Mouse (Mus musculus): ENCODE data around the gene Prkrip1. TPM values are rescaled to one million over a fixed set of nuclear protein-coding genes. Genes with fewer than 3 reads are reported as not detected.

The Prkrip1 gene
- total and polyA plus RNA-seq, 2 experiments from 2014 or later = 7.9 to 68.9 TPM

DNA sequence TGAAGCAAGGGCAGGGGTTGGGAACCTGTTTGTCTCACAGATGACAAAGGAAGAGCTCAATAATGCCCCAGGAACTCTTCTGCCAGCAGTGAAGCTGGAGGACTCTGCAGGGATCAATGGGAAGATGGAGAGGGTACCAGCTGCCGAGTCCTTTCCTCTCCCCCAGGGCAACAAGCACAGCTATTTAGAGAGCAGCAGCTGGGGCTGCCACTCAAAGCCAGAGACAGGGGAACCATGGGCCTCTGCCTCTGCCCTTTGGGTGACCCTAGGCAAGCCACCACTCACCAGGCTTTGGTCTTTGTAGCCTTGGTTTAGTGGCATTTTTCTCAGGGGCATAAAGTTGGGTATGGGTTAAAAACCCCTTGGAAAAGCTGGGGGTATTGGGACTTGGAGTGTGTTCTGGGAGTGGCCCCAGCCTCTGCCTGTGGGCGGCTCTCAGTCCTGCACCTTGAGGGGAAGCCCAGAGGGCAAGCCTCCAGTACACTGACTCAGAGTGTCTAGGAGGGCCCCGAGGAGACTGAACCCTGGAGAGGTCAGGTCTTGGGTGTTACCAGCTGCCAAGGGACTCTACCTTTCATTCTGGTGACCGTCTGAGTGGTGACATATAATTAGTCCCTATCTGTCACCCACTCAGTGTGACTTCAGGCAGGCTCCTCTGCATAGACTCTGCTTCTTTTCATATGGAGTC is 31.7 kb upstream of the Prkrip1 start:
- Histone ChIP-seq H3K27ac (ENCODE audit: low read depth, low read length) (no peak overlapping the region), H3K4me2 (ENCODE audit: low read depth, low read length, poor library complexity, severe bottlenecking) (no peak overlapping the region), H3K9ac (replicated peaks; ENCODE audit: low read length, poor library complexity, severe bottlenecking) (no peak overlapping the region), H3K9me3 (ENCODE audit: low read length) (no peaks in the 10 kb centered on the region), H3K36me3 (ENCODE audit: insufficient read depth, low read length) (peaks cover 42% of the 10 kb centered on the region), H3K4me1 (ENCODE audit: insufficient read depth, low read length) (no peaks in the 10 kb centered on the region), H3K4me3 (ENCODE audit: low read depth, low read length) (no peak overlapping the region), H3K27me3 (ENCODE audit: insufficient read depth, low read length) (no peaks in the 10 kb centered on the region)
- ATAC-seq (ENCODE audit: low FRiP score) (no peak), DNase-seq (ENCODE audit: low spot score) (no peak)
- 72% methylated on average over 4 of the region's 4 CpGs for WGBS
- no peak for TF ChIP-seq CTCF (IDR thresholded peaks at IDR 0.05)

DNA sequence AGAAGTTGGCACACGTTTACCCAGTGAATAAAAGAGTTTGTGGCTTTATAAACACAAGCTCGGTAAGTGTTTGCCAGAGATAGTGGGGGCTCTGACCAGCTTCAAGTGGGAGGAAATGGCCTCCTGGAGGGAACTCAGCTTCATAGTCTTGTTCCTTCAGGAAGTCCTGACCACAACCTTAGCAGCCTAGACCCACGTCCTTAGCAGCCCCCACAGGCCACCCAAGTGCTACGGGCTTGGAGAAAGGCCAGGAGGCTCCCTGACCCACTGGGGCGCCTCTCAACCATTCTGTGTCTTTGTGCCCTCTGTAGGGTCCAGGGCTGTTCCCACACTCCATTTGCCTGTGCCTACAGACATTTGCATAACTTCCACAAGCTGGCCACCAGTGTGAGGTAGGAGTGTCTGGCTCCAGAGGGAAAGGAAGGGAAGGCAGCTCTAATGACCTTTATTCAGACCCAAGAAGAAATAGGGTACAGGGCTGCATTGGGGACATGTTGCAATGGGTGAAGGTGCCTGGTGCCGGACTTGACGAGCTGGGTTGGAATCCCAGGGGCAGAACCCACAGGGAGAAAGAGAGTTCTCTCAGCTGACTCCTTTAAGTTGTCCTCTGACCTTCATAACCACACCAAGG is 27.6 kb upstream of the Prkrip1 start:
- no peak for ATAC-seq (ENCODE audit: low FRiP score)
- peaks cover 60% of the 10 kb centered on the region for H3K36me3 ChIP-seq (ENCODE audit: insufficient read depth, low read length)
- 75% methylated on average over 7 of the region's 7 CpGs for WGBS

DNA sequence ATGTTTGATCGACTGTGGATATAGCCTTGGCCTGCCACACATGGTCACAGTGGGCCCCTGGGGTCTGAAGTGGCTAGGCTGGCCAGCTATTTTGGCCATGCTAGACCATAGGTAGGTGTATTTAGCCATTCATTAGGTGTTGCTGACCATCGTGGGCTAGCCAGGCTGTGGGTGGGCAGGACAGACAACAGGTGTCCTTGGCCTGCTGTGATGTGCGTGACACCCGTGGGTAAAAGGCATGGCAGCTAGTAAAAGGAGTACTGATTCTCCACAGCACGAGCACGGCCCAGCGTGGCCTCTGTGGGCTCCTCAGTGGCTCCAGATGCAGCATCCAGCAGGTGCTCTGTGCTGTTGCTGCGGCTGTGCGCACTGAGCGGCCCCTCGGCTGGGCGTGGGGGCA is 19.8 kb upstream of the Prkrip1 start:
- no peak overlapping the region for H3K4me2 ChIP-seq (ENCODE audit: low read depth, low read length, poor library complexity, severe bottlenecking)
- ATAC-seq (ENCODE audit: low FRiP score) = no peak
- no peaks in the 10 kb centered on the region for H3K9me3 ChIP-seq (ENCODE audit: low read length)
- TF ChIP-seq CTCF (IDR thresholded peaks at IDR 0.05) = no peak
- DNase-seq (ENCODE audit: low spot score) = no peak
- WGBS = 85% methylated on average over 12 of the region's 12 CpGs
- no peak overlapping the region for H3K27ac ChIP-seq (ENCODE audit: low read depth, low read length)
- peaks cover 22% of the 10 kb centered on the region for H3K36me3 ChIP-seq (ENCODE audit: insufficient read depth, low read length)
- H3K9ac ChIP-seq (replicated peaks; ENCODE audit: low read length, poor library complexity, severe bottlenecking) = no peak overlapping the region
- H3K4me1 ChIP-seq (ENCODE audit: insufficient read depth, low read length) = no peaks in the 10 kb centered on the region
- H3K4me3 ChIP-seq (ENCODE audit: low read depth, low read length) = no peak overlapping the region
- no peaks in the 10 kb centered on the region for H3K27me3 ChIP-seq (ENCODE audit: insufficient read depth, low read length)

More for the DNA sequence above, 27.6 kb upstream of the Prkrip1 start:
- no peak overlapping the region for H3K4me3 ChIP-seq (ENCODE audit: low read depth, low read length)
- no peak overlapping the region for H3K27ac ChIP-seq (ENCODE audit: low read depth, low read length)
- no peaks in the 10 kb centered on the region for H3K27me3 ChIP-seq (ENCODE audit: insufficient read depth, low read length)
- no peak for TF ChIP-seq CTCF (IDR thresholded peaks at IDR 0.05)
- H3K9ac ChIP-seq (replicated peaks; ENCODE audit: low read length, poor library complexity, severe bottlenecking) = no peak overlapping the region
- H3K9me3 ChIP-seq (ENCODE audit: low read length) = no peaks in the 10 kb centered on the region
- DNase-seq (ENCODE audit: low spot score) = no peak
- H3K4me2 ChIP-seq (ENCODE audit: low read depth, low read length, poor library complexity, severe bottlenecking) = no peak overlapping the region
- H3K4me1 ChIP-seq (ENCODE audit: insufficient read depth, low read length) = no peaks in the 10 kb centered on the region

DNA sequence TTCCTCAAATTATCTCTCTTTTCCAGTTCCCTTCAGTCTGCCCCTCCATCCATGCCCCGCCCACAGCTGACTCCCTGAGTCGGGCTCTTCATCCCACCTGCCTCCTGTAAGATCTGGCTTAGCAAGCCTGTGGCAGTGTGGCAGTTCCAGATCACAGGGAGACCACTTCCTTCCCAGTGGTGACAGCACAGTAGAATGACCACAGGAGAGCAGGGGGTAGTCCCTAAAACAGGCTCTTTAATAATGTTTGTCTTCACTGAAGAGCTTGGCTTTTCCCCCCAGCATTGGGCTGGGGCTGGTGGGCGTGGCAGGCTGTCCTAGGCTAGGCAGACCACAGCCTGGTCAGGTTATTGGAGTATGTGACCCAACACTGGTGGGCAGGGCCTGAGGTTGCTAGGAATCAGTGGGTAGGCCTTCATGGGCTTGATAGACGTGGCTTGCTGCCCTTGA is 19.2 kb upstream of the Prkrip1 start:
- ATAC-seq (ENCODE audit: low FRiP score) = no peak
- 71% methylated on average over 4 of the region's 4 CpGs for WGBS
- no peaks in the 10 kb centered on the region for H3K4me1 ChIP-seq (ENCODE audit: insufficient read depth, low read length)
- no peak overlapping the region for H3K9ac ChIP-seq (replicated peaks; ENCODE audit: low read length, poor library complexity, severe bottlenecking)
- peaks cover 19% of the 10 kb centered on the region; the same call in 1 of the 2 replicates for H3K36me3 ChIP-seq (ENCODE audit: insufficient read depth, low read length)
- no peak overlapping the region for H3K27ac ChIP-seq (ENCODE audit: low read depth, low read length)
- TF ChIP-seq CTCF (IDR thresholded peaks at IDR 0.05) = no peak
- H3K9me3 ChIP-seq (ENCODE audit: low read length) = no peaks in the 10 kb centered on the region
- H3K4me2 ChIP-seq (ENCODE audit: low read depth, low read length, poor library complexity, severe bottlenecking) = no peak overlapping the region
- no peak overlapping the region for H3K4me3 ChIP-seq (ENCODE audit: low read depth, low read length)
- H3K27me3 ChIP-seq (ENCODE audit: insufficient read depth, low read length) = no peaks in the 10 kb centered on the region
- DNase-seq (ENCODE audit: low spot score) = no peak

DNA sequence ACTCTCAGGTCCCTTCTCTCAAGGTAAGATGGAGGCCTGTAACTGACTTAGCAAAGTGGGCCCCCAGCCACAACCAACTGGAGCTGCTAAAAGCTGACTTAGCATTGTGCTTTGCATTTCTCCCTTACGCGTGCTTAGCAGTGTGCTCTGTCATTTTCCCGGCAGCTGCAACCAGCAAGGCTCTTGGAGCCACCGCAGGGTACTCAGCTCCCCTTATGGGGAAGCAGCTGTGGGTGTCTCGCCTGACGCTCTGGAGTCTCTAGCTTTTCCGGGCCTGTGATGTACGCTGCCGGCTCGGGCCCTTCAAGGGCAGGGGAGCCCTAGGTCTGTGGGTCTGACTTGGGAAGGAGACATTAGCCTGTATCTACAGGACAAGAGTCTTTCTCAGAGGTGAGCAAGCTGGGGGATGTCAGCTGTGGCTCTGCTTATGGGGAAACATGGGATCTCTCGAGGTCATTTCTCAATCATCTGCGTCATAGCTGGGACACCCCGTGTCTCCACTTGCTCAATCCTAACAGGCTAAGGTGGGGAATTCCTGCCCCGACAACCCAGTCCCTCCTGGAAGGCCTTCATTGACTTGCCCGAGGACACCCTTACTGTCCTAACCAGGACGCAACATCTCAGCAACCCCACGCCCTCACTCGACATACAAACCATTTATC is 18.4 kb upstream of the Prkrip1 start:
- no peak for ATAC-seq (ENCODE audit: low FRiP score)
- no peak overlapping the region for H3K4me3 ChIP-seq (ENCODE audit: low read depth, low read length)
- no peak for TF ChIP-seq CTCF (IDR thresholded peaks at IDR 0.05)
- H3K36me3 ChIP-seq (ENCODE audit: insufficient read depth, low read length) = peaks cover 18% of the 10 kb centered on the region; the same call in 1 of the 2 replicates
- no peaks in the 10 kb centered on the region for H3K9me3 ChIP-seq (ENCODE audit: low read length)
- no peak overlapping the region for H3K27ac ChIP-seq (ENCODE audit: low read depth, low read length)
- DNase-seq (ENCODE audit: low spot score) = no peak
- H3K9ac ChIP-seq (replicated peaks; ENCODE audit: low read length, poor library complexity, severe bottlenecking) = no peak overlapping the region
- no peaks in the 10 kb centered on the region for H3K27me3 ChIP-seq (ENCODE audit: insufficient read depth, low read length)
- no peak overlapping the region for H3K4me2 ChIP-seq (ENCODE audit: low read depth, low read length, poor library complexity, severe bottlenecking)
- WGBS = 87% methylated on average over 18 of the region's 18 CpGs
- no peaks in the 10 kb centered on the region for H3K4me1 ChIP-seq (ENCODE audit: insufficient read depth, low read length)

DNA sequence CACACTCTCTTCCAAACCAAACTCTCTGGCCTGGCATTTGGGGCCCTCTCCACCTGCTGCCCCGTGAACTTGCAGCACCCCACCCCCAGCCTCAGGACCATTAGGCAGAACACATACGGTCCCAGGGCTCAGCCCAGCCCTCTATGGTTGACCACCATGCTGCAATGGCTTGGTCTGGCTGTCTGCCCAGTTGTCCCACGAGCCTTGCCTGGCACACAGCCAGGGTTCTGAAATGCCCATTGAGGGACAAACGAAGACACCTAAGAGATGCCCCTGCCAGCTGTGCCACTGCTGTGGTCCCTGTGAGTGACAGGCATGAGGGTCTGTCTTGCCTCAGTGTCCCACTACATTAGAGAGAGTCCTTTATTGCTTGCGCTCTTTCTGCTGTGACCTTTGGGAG is 17.2 kb upstream of the Prkrip1 start:
- Histone ChIP-seq H3K9ac (replicated peaks; ENCODE audit: low read length, poor library complexity, severe bottlenecking) (no peak overlapping the region), H3K27ac (ENCODE audit: low read depth, low read length) (no peak overlapping the region), H3K27me3 (ENCODE audit: insufficient read depth, low read length) (no peaks in the 10 kb centered on the region), H3K4me2 (ENCODE audit: low read depth, low read length, poor library complexity, severe bottlenecking) (no peak overlapping the region), H3K4me1 (ENCODE audit: insufficient read depth, low read length) (no peaks in the 10 kb centered on the region), H3K36me3 (ENCODE audit: insufficient read depth, low read length) (peaks cover 14% of the 10 kb centered on the region; the same call in 1 of the 2 replicates), H3K9me3 (ENCODE audit: low read length) (no peaks in the 10 kb centered on the region), H3K4me3 (ENCODE audit: low read depth, low read length) (no peak overlapping the region)
- TF ChIP-seq CTCF (IDR thresholded peaks at IDR 0.05) = no peak
- ATAC-seq (ENCODE audit: low FRiP score) (no peak), DNase-seq (ENCODE audit: low spot score) (no peak)
- WGBS = 69% methylated on average over 5 of the region's 5 CpGs
